Mouse (Mus musculus) heart, adult 2 months (tissue): ENCODE data around the gene Ntn1.

ENCODE experiments used
- CTCF ChIP-seq: fragments of 200-600 bp; IDR thresholded peaks from 2 replicates; pipeline ENCODE4 v1.8.1; 2022; ENCODE audit warnings: antibody characterized with exemption, mild to moderate bottlenecking, moderate library complexity
- EP300 ChIP-seq: fragments of 200-500 bp; IDR thresholded peaks from 2 replicates; pipeline ENCODE4 v1.6.1; 2011; ENCODE audit warnings: low read depth, low read length, control low read depth; ENCODE audit not compliant: insufficient read depth
- POLR2A ChIP-seq: fragments of 200-500 bp; IDR thresholded peaks from 2 replicates; pipeline ENCODE4 v1.6.1; 2011; ENCODE audit warnings: mild to moderate bottlenecking, low read depth, low read length, control low read depth; ENCODE audit not compliant: insufficient read depth

- TF ChIP-seq EP300 (no peak), CTCF (peak; percentile 15; the same call in 1 of the 2 replicates), POLR2A (no peak)
Measured at GRCm38 (mm10) chr11:68330398-68331116, 70.1 kb downstream of the Ntn1 start.
